Mouse (Mus musculus): Measurements from ENCODE around the gene Nmrk2. TPM values are rescaled to one million over a fixed set of nuclear protein-coding genes. Genes with fewer than 3 reads are reported as not detected.
"Not testable (repeated sequence)": the region's sequence is repeated elsewhere in the genome, so short reads cannot be mapped to it uniquely, and the experiment has no call there.

The Nmrk2 gene
- polyA plus RNA-seq, 2 experiments: 0.43 to 0.87 TPM

- H3K9me3 ChIP-seq (ENCODE audit: control insufficient read depth, low read length): no peaks in the 10 kb centered on the region
- 0 out of 2 replicates have a peak overlapping the region, but pooled peaks have one; percentile 12 for H3K9ac ChIP-seq (ENCODE audit: low read depth, low read length, severe bottlenecking)
- no peak for TF ChIP-seq POLR2A (IDR thresholded peaks at IDR 0.05; ENCODE audit: borderline replicate concordance, extremely low read depth, insufficient read depth, insufficient read length)
- H3K4me1 ChIP-seq (ENCODE audit: control insufficient read depth, insufficient read depth, low read length): peaks cover 12% of the 10 kb centered on the region
- peak overlapping the region; percentile 32 for H3K4me2 ChIP-seq (replicated peaks; ENCODE audit: low read depth, low read length, severe bottlenecking)
- peaks cover 35% of the 10 kb centered on the region for H3K27me3 ChIP-seq (ENCODE audit: control insufficient read depth, insufficient read depth, low read length)
- no peak overlapping the region for H3K4me3 ChIP-seq (replicated peaks; ENCODE audit: low read length)
- no peak for DNase-seq (ENCODE audit: low spot score)
- WGBS: 12% methylated on average over 20 of the region's 20 CpGs
- ATAC-seq (ENCODE audit: low FRiP score, low read depth): no peak
- H3K27ac ChIP-seq (replicated peaks; ENCODE audit: low read depth, low read length): no peak overlapping the region
- no peaks in the 10 kb centered on the region for H3K36me3 ChIP-seq (ENCODE audit: control insufficient read depth, insufficient read depth, low read length)
Measured at GRCm38 (mm10) chr10:81229735-81230437, 28.0 kb upstream of the Nmrk2 start.

- H3K4me2 ChIP-seq (replicated peaks; ENCODE audit: low read depth, low read length, severe bottlenecking); DNase-seq (ENCODE audit: low spot score); H3K4me3 ChIP-seq (replicated peaks; ENCODE audit: low read length); H3K36me3 ChIP-seq (ENCODE audit: control insufficient read depth, insufficient read depth, low read length); H3K27ac ChIP-seq (replicated peaks; ENCODE audit: low read depth, low read length); H3K27me3 ChIP-seq (ENCODE audit: control insufficient read depth, insufficient read depth, low read length); H3K9me3 ChIP-seq (ENCODE audit: control insufficient read depth, low read length); ATAC-seq (ENCODE audit: low FRiP score, low read depth); H3K4me1 ChIP-seq (ENCODE audit: control insufficient read depth, insufficient read depth, low read length); H3K9ac ChIP-seq (ENCODE audit: low read depth, low read length, severe bottlenecking): not testable (repeated sequence)
- 45% methylated on average over 2 of the region's 2 CpGs for WGBS
Measured at GRCm38 (mm10) chr10:81223731-81224130, 21.9 kb upstream of the Nmrk2 start.

DNA sequence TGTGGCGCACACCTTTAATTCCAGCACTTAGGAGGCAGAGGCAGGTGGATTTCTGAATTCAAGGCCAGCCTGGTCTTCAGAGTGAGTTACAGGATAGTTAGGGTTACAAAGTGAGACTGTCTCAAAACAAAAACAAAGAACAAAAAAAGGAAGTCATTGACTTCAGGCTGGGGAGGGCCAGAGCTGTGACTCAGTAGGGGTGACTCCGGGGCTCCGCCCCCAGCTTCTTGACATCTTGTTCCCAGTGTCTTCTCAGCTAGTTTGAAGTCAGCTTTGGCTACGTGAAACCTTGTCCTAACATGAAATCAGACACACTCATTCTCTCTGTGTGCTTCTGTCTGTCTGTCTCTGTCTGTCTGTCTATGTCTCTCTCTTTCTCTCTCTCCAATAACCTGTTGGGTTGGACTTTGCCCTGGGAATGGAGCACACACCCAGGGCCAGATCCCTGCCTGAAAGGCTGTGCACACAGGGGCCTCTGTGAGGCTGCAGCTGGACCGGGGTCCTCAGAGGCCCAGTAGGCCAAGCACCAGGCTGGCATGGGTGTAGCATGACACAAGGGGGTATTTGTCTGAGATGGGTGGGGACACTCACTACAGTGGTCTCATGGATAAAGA lies 19.7 kb upstream of the Nmrk2 start:
- Histone ChIP-seq H3K27me3 (ENCODE audit: control insufficient read depth, insufficient read depth, low read length) (no peaks in the 10 kb centered on the region), H3K9ac (ENCODE audit: low read depth, low read length, severe bottlenecking) (no peak overlapping the region), H3K4me2 (replicated peaks; ENCODE audit: low read depth, low read length, severe bottlenecking) (no peak overlapping the region), H3K9me3 (ENCODE audit: control insufficient read depth, low read length) (no peaks in the 10 kb centered on the region), H3K36me3 (ENCODE audit: control insufficient read depth, insufficient read depth, low read length) (no peaks in the 10 kb centered on the region), H3K4me1 (ENCODE audit: control insufficient read depth, insufficient read depth, low read length) (no peaks in the 10 kb centered on the region), H3K4me3 (replicated peaks; ENCODE audit: low read length) (no peak overlapping the region), H3K27ac (replicated peaks; ENCODE audit: low read depth, low read length) (no peak overlapping the region)
- DNase-seq (ENCODE audit: low spot score) (no peak), ATAC-seq (ENCODE audit: low FRiP score, low read depth) (no peak)
- TF ChIP-seq POLR2A (IDR thresholded peaks at IDR 0.05; ENCODE audit: borderline replicate concordance, extremely low read depth, insufficient read depth, insufficient read length): no peak
- 81% methylated on average over 5 of the region's 5 CpGs for WGBS

- no peak for ATAC-seq (ENCODE audit: low FRiP score, low read depth)
- no peaks in the 10 kb centered on the region for H3K4me1 ChIP-seq (ENCODE audit: control insufficient read depth, insufficient read depth, low read length)
- H3K36me3 ChIP-seq (ENCODE audit: control insufficient read depth, insufficient read depth, low read length): no peaks in the 10 kb centered on the region
- H3K4me3 ChIP-seq (replicated peaks; ENCODE audit: low read length): no peak overlapping the region
- no peak overlapping the region for H3K9ac ChIP-seq (ENCODE audit: low read depth, low read length, severe bottlenecking)
- peak; percentile 30 for DNase-seq (ENCODE audit: low spot score)
- H3K27ac ChIP-seq (replicated peaks; ENCODE audit: low read depth, low read length): no peak overlapping the region
- no peak for TF ChIP-seq POLR2A (IDR thresholded peaks at IDR 0.05; ENCODE audit: borderline replicate concordance, extremely low read depth, insufficient read depth, insufficient read length)
- H3K4me2 ChIP-seq (replicated peaks; ENCODE audit: low read depth, low read length, severe bottlenecking): no peak overlapping the region
- no peaks in the 10 kb centered on the region for H3K9me3 ChIP-seq (ENCODE audit: control insufficient read depth, low read length)
- 26% methylated on average over 7 of the region's 7 CpGs for WGBS
- no peaks in the 10 kb centered on the region for H3K27me3 ChIP-seq (ENCODE audit: control insufficient read depth, insufficient read depth, low read length)
Measured at GRCm38 (mm10) chr10:81217964-81218363, 16.1 kb upstream of the Nmrk2 start.

DNA sequence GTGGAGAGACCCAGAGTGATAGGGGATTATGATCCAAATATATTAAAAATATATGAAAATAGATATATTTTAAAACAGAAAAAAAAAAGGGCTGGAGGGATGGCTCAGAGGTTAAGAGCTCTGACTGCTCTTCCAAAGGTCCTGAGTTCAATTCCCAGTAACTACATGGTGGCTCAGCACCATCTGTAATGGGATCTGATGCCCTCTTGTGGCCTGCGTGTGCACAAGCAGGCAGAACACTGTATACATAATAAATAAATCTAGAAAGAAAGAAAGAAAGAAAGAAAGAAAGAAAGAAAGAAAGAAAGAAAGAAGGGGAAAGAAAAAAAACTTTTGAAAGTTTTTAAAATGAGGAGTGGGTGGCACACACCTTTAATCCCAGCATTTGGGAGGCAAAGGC lies 15.4 kb upstream of the Nmrk2 start:
- WGBS: 40% methylated on average over 1 of the region's 1 CpGs
- H3K27me3 ChIP-seq (ENCODE audit: control insufficient read depth, insufficient read depth, low read length): not testable (repeated sequence)

More for the DNA sequence above, 15.4 kb upstream of the Nmrk2 start:
- H3K27ac ChIP-seq (replicated peaks; ENCODE audit: low read depth, low read length); H3K9ac ChIP-seq (ENCODE audit: low read depth, low read length, severe bottlenecking); H3K36me3 ChIP-seq (ENCODE audit: control insufficient read depth, insufficient read depth, low read length); H3K4me1 ChIP-seq (ENCODE audit: control insufficient read depth, insufficient read depth, low read length); DNase-seq (ENCODE audit: low spot score); H3K9me3 ChIP-seq (ENCODE audit: control insufficient read depth, low read length); H3K4me3 ChIP-seq (replicated peaks; ENCODE audit: low read length); ATAC-seq (ENCODE audit: low FRiP score, low read depth); H3K4me2 ChIP-seq (replicated peaks; ENCODE audit: low read depth, low read length, severe bottlenecking): not testable (repeated sequence)

Measured in limb, embryonic 14.5 days (tissue).